Mouse (Mus musculus) kidney, postnatal 0 days (tissue): ENCODE data around the gene Chst5. TPM values are rescaled to one million over a fixed set of nuclear protein-coding genes. Genes with fewer than 3 reads are reported as not detected.
"Not testable (repeated sequence)": the region's sequence is repeated elsewhere in the genome, so short reads cannot be mapped to it uniquely, and the experiment has no call there.

ENCODE experiments used
- ATAC-seq: fragments of 200-750 bp; cut with Nextera tagmentation; replicated peaks from 2 replicates; pipeline ENCODE4 v1.8.0; 2017; ENCODE audit warnings: low read depth, moderate number of reproducible peaks, moderate TSS enrichment, moderate library complexity; ENCODE audit not compliant: low FRiP score
- DNase-seq: peaks from one replicate; pipeline ENCODE4 v3.0.0-alpha.2; 2016; ENCODE audit warnings: low spot score
- H3K27ac ChIP-seq: fragments of 300-500 bp; sonication (generic); 2 replicates; pipeline ENCODE4 v1.5.1; 2014; ENCODE audit warnings: mild to moderate bottlenecking
- H3K27me3 ChIP-seq: fragments of 300-500 bp; sonication (generic); 2 replicates; pipeline ENCODE4 v1.6.1; 2014; ENCODE audit warnings: low read length, mixed read lengths; ENCODE audit not compliant: insufficient read depth
- H3K36me3 ChIP-seq: fragments of 300-500 bp; sonication (generic); 2 replicates; pipeline ENCODE4 v1.6.1; 2014; ENCODE audit warnings: low read length, mixed read lengths; ENCODE audit not compliant: insufficient read depth
- H3K4me1 ChIP-seq: fragments of 300-500 bp; sonication (generic); replicated peaks from 2 replicates; pipeline ENCODE4 v1.6.1; 2014; ENCODE audit warnings: antibody characterized with exemption, low read length, mixed read lengths; ENCODE audit not compliant: insufficient read depth
- H3K4me2 ChIP-seq: fragments of 300-500 bp; sonication (generic); 2 replicates; pipeline ENCODE4 v1.6.1; 2014; ENCODE audit warnings: mild to moderate bottlenecking, low read length, moderate library complexity, mixed read lengths
- H3K4me3 ChIP-seq: fragments of 300-500 bp; sonication (generic); replicated peaks from 2 replicates; pipeline ENCODE4 v1.5.1; 2014; ENCODE audit warnings: low read depth, low read length
- H3K9ac ChIP-seq: fragments of 300-500 bp; sonication (generic); 2 replicates; pipeline ENCODE4 v1.6.1; 2014; ENCODE audit warnings: low read depth, low read length
- H3K9me3 ChIP-seq: fragments of 300-500 bp; sonication (generic); replicated peaks from 2 replicates; pipeline ENCODE4 v1.6.1; 2016; ENCODE audit warnings: low read length, inconsistent platforms, mixed read lengths
- CTCF ChIP-seq: IDR thresholded peaks from 2 replicates; pipeline ENCODE4 v1.5.1; 2016; ENCODE audit warnings: antibody characterized with exemption, low read depth, mild to moderate bottlenecking, moderate library complexity
- WGBS: fragments of 180-500 bp; shearing (Covaris S2); extraction: QIAGEN DNeasy Blood & Tissue Kit; methylation state at CpG from one replicate; pipeline ENCODE4 v1.1.7; 2014; 5-methylcytosine and 5-hydroxymethylcytosine counted together
- polyA plus RNA-seq: library from polyadenylated mRNA; unstranded; fragments of >200 nt; fragmentation: Nextera tagmentation; extraction: Ambion mirVana; gene quantifications from 2 replicates; pipeline ENCODE4 v1.2.1, GENCODE M21; 2015

Chst5 gene
- polyA plus RNA-seq, 1 experiment from 2014 or later, result 0.58 TPM

DNA sequence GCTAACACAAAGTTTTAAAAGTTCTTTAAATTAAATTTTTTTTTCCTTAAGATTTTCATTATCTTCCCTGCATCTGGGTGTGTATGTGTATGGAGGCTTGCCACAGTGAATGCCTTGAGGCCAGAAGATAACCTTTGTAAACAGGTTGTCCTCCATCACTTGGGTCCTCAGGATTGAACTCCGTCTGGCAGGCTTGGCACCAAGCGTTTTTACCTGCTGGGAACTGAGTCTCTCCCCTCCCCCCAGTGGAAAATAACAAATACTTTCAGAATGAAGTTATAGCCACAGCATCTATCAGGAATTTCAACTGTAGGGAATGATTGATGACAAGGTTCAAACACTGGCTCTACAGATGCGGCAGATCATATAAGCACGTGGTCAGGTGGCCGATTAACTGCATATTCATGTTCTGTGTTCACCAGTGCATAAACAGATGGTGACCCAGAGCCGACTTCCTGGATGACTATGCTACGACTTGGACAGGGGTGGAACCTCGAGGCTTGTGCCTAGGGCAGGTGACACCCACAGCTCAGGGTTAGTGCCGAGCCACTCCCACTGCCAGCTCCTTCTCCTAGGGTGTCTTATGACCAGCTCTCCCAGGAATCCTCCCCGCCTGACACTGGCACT is 29.4 kb upstream of the Chst5 start:
- TF ChIP-seq CTCF, result no peak
- H3K27me3 ChIP-seq, result no peaks in the 10 kb centered on the region
- ATAC-seq (peak; percentile 92), DNase-seq (peak; percentile 70)
- WGBS, result 4% methylated on average over 10 of the region's 10 CpGs
- H3K4me3 ChIP-seq, result peak overlapping the region; percentile 90
- H3K9ac ChIP-seq, result no peak overlapping the region
- peak overlapping the region; percentile 85 for H3K4me2 ChIP-seq
- 0 out of 2 replicates have a peak, but pooled peaks cover 6% of the 10 kb centered on the region for H3K4me1 ChIP-seq
- H3K27ac ChIP-seq, result peak overlapping the region; percentile 77
- 0 out of 2 replicates have a peak, but pooled peaks cover 3% of the 10 kb centered on the region for H3K36me3 ChIP-seq
- no peaks in the 10 kb centered on the region for H3K9me3 ChIP-seq

DNA sequence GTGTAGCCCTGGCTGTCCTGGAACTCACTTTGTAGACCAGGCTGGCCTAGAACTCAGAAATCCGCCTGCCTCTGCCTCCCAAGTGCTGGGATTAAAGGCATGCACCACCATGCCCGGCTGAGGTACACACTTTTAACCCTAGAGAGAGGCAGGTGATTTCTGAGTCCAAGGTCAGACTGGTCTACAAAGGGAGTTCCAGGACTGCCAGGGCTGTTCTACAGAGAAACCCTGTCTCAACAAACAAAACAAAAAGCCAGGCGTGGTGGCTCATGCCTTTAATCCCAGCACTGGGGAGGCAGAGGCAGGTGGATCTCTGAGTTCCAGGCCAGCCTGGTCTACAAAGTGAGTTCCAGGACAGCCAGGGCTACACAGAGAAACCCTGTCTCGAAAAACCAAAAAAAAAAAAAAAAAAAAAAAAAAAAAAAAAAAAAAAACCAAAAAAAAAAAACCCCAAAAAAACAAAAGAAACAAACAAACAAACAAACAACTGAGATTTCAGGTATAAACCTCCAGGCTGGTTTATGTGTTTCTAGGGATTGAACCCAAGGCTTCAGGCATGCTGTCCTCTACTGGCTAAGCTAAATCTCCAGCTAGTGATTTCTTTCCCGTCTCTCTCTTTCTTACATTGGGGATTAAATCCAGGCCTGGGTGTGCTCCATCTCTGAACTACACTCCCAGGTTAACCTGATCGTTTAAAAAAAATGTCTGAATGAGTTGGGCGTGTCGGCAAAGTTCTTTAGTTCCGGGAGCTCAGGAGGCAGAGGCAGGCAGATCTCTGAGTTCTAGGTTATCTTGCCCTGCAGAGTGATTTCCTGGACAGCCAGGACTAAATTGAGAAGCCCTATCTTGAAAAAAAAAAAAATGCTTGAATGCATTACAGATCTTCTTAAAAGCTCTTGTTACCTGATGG is 28.1 kb upstream of the Chst5 start:
- not testable (repeated sequence) for ATAC-seq, H3K4me1 ChIP-seq, H3K36me3 ChIP-seq, DNase-seq, H3K4me2 ChIP-seq, H3K9me3 ChIP-seq, H3K27ac ChIP-seq, H3K27me3 ChIP-seq, H3K9ac ChIP-seq, H3K4me3 ChIP-seq
- WGBS, result 89% methylated on average over 8 of the region's 9 CpGs

DNA sequence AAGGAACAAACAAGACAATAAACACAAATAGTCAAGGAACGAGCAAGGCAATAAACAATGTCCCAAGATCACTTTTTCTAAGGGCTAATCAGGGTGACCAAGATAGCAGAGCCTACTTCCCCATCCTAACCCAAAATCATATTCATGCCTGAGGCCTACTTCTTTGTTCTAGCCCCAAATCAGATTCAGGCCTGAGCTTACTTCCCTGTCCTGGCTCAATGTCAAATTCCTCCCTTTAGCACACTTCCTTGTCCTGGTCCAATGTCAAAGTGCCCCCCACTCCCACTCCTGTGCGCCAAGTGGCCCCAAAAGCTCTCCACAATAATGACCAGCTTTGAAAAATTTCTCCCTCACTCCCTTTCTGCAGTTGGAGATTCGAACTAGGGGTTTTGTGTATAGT is 26.9 kb upstream of the Chst5 start:
- Histone ChIP-seq H3K4me3 (no peak overlapping the region), H3K9ac (no peak overlapping the region), H3K9me3 (no peaks in the 10 kb centered on the region), H3K36me3 (no peaks in the 10 kb centered on the region), H3K4me2 (no peak overlapping the region), H3K27me3 (no peaks in the 10 kb centered on the region), H3K27ac (no peak overlapping the region), H3K4me1 (peaks cover 13% of the 10 kb centered on the region; the same call in 1 of the 2 replicates)
- no peak for DNase-seq
- 66% methylated on average over 3 of the region's 3 CpGs for WGBS
- ATAC-seq, result no peak
- TF ChIP-seq CTCF, result no peak

DNA sequence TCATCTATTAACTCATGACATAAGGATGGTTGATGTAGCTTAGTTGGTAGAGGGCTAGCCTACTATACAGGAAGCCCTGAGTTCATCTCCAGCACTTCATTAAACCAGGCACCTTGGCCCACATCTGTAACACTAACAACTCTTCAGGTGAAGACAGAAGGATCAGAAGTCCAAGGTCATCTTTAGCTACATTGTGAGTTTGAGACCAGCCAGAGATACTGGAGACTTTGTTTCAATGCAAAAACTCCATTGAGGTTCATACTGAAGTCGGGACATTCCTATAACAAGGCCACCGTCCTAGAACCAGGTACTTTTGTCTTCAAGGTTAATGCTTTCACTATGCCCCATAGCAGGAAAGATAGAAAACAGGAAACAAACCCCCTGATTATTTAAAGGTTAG is 24.0 kb upstream of the Chst5 start:
- WGBS, result 94% methylated on average over 2 of the region's 2 CpGs
- DNase-seq, result no peak

DNA sequence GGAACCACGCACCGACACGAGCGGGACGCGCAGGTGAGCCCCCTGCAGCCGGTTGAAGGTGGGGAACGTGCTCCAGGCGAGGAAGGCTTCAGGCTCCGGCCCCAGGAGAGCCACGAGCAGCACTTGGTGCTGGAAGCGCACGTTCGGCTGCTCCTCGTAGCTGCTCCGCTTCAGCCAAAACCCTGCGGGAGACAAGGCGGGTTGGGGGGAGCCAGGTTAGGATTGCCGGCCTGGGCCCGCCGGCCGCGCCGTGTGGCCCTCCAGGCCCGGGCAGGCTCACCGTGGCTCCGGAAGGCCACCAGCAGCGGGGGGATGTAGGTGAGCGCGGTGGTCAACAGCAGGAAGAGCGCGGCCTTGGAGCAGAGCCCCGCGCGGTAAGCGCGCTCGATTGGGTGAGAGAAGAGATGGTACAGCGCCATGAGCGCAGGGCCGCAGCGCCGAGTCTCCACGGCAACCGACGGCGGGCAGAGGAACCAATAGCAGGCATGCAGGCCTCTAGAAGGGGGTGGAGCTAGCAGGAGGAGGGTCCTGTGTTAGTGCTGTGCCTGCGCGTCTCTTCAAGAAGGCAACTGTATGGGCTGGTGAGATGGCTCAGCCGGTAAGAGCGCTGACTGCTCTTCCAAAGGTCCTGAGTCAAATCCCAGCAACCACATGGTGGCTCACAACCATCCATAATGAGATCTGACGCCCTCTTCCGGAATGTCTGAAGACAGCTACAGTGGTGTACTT is 23.3 kb upstream of the Chst5 start, which contains the start of gene Tmem231:
TSS of gene Tmem231 (minus strand) at position 534 of the 729 bp plus-strand sequence.
- WGBS, result 0% methylated on average over 53 of the region's 53 CpGs
- peak within 1 kb of the TSS; percentile 98 for H3K4me2 ChIP-seq
- peak; percentile 44; the same call in 1 of the 2 replicates for TF ChIP-seq CTCF
- DNase-seq (peak; percentile 98), ATAC-seq (peak; percentile 98)
- peak within 1 kb of the TSS; percentile 59 for H3K9ac ChIP-seq
- H3K27me3 ChIP-seq, result no peaks in the 10 kb centered on the region
- H3K9me3 ChIP-seq, result no peaks in the 10 kb centered on the region
- peaks cover 7% of the 10 kb centered on the region; the same call in 1 of the 2 replicates for H3K4me1 ChIP-seq
- H3K36me3 ChIP-seq, result no peaks in the 10 kb centered on the region
- H3K27ac ChIP-seq, result peak within 1 kb of the TSS; percentile 47; the same call in 1 of the 2 replicates
- peak within 1 kb of the TSS; percentile 58 for H3K4me3 ChIP-seq

More for the DNA sequence above, 24.0 kb upstream of the Chst5 start:
- no peak for TF ChIP-seq CTCF
- no peak for ATAC-seq
- no peak overlapping the region for H3K9ac ChIP-seq
- no peaks in the 10 kb centered on the region for H3K36me3 ChIP-seq
- H3K4me2 ChIP-seq, result no peak overlapping the region
- no peak overlapping the region for H3K27ac ChIP-seq
- H3K9me3 ChIP-seq, result no peaks in the 10 kb centered on the region
- H3K4me1 ChIP-seq, result peaks cover 7% of the 10 kb centered on the region; the same call in 1 of the 2 replicates
- no peaks in the 10 kb centered on the region for H3K27me3 ChIP-seq
- H3K4me3 ChIP-seq, result no peak overlapping the region
